33 mouse cellular contexts compared by ENCODE assay signal in genomic region chr3:88106126-88106525, GRCm38 (mm10). TPM values are rescaled to one million over a fixed set of nuclear protein-coding genes. Genes with fewer than 3 reads are reported as not detected.
DNase-seq lines count a peak whose midpoint lies in the region; ATAC-seq and TF ChIP-seq lines count a peak whose summit lies in the region.
"Had no signal": no experiment of that assay in that cellular context is flagged by ENCODE, and none has a peak within 500 bp of the region (broad histone marks: within the 10 kb centered on the region; RNA-seq: fewer than 3 reads in every experiment).

No protein-coding gene starts in this region.

- DNase-seq in ES-CJ7 (ENCODE audit: low read depth, low spot score) (peak; percentile 46), R1 (ENCODE audit: low read depth, low spot score) (peak; percentile 83), ZHBTc4 (ENCODE audit: low read depth, low spot score) (peak; percentile 76)
- no peak for DNase-seq in heart, adult 8-10 months (ENCODE audit: low spot score)
- DNase-seq in adrenal gland, postnatal 10 days = no peak
- DNase-seq in heart, adult 11 months = no peak
- DNase-seq: adrenal gland, adult 2 months; adrenal gland, adult 8-10 months; adrenal gland, postnatal 14 days; adrenal gland, postnatal 25 days; adrenal gland, postnatal 36 days; B cell, adult 2 months; cerebellum, adult 11 months; cerebellum, adult 11-12 months; cerebellum, adult 18-20 months; cerebellum, adult 2 months; cerebellum, adult 8-10 months; cerebellum, adult 9-10 months; cerebellum, adult 9-11 months; cerebellum, postnatal 10 days had no signal

- H3K27me3 ChIP-seq in ES-Bruce4 (ENCODE audit: control insufficient read depth, insufficient read depth, low read length, poor library complexity, severe bottlenecking) = no peaks in the 10 kb centered on the region
- H3K27me3 ChIP-seq: CH12.LX, Patski had no signal

- no peak overlapping the region for H3K27ac ChIP-seq in ES-Bruce4 (ENCODE audit: insufficient read depth, low read length)

- no peak overlapping the region for H3K9ac ChIP-seq in ES-Bruce4 (ENCODE audit: low read depth, poor library complexity, severe bottlenecking)

- no peak overlapping the region for H3K4me3 ChIP-seq in ES-Bruce4 (ENCODE audit: low read depth, low read length)

- ATAC-seq in cerebellum, adult (ENCODE audit: insufficient number of reproducible peaks, low FRiP score, low TSS enrichment) = no peak
- ATAC-seq: activated CD4-positive, CD25-positive, alpha-beta regulatory T cell, adult 4 months; CD4-positive, CD25-positive, alpha-beta regulatory T cell, adult 4 months; Patski had no signal

- no peak for TF ChIP-seq POLR2A in ES-Bruce4 (IDR thresholded peaks at IDR 0.05; ENCODE audit: insufficient read depth, low read length)

- TF ChIP-seq CTCF in ES-Bruce4 (IDR thresholded peaks at IDR 0.05; ENCODE audit: low read depth, low read length) = peak; percentile 49

- H3K36me3 ChIP-seq in ES-Bruce4 (ENCODE audit: control insufficient read depth, insufficient read depth, low read length, poor library complexity, severe bottlenecking) = peaks cover 36% of the 10 kb centered on the region

- no peaks in the 10 kb centered on the region for H3K9me3 ChIP-seq in ES-Bruce4 (replicated peaks; ENCODE audit: control insufficient read depth, insufficient read depth, low read length, poor library complexity, severe bottlenecking)
- H3K9me3 ChIP-seq: G1E had no signal

- no peak for TF ChIP-seq EP300 in ES-Bruce4 (IDR thresholded peaks at IDR 0.05; ENCODE audit: insufficient read depth, low read depth, low read length)

- H3K4me1 ChIP-seq in ES-Bruce4 (ENCODE audit: control insufficient read depth, insufficient read depth, low read length) = no peaks in the 10 kb centered on the region

RNA-seq across cellular contexts. Expression of gene Iqgap3, which starts 24.4 kb away (rescaled TPM):
- 28.2 and 30.9 TPM in 2 replicates for polyA plus RNA-seq in ES-Bruce4 (2011; ENCODE audit: insufficient read depth, insufficient read length, low read depth, missing spikeins)
- under 1 TPM; 0.22 to 0.80 (median 0.45) TPM for total RNA-seq in heart, adult 8-10 months (2022)
- 10 to 100 TPM in 1 of 2 experiments, 1 to 10 TPM in 1; 6.9 to 11.5 TPM for total RNA-seq in adrenal gland, postnatal 10 days (2021)

RNA-seq across cellular contexts. Expression of gene Ttc24, which starts 28.0 kb away (rescaled TPM):
- polyA plus RNA-seq in ES-Bruce4 (2011; ENCODE audit: insufficient read depth, insufficient read length, low read depth, missing spikeins) = not detected in 2 replicates
- not detected for total RNA-seq in heart, adult 8-10 months (2022)
- total RNA-seq in adrenal gland, postnatal 10 days (2021) = not detected
- total RNA-seq: adrenal gland, adult 18-20 months; adrenal gland, adult 2 months; adrenal gland, adult 8-10 months; adrenal gland, postnatal 14 days; adrenal gland, postnatal 25 days; adrenal gland, postnatal 36 days; adrenal gland, postnatal 4 days; CH12.LX; ES-E14; MEL had no signal
- polyA plus RNA-seq: activated CD4-positive, CD25-positive, alpha-beta regulatory T cell, adult 4 months; adrenal gland, adult 2 months; brain, embryonic 14.5 days; C2C12; CD4-positive, CD25-positive, alpha-beta regulatory T cell, adult 4 months; cerebellum, adult 2 months; G1E; Patski had no signal

RNA-seq across cellular contexts. Expression of gene Mef2d, which starts 36.0 kb away (rescaled TPM):
- 41.5 and 48.1 TPM in 2 replicates for polyA plus RNA-seq in ES-Bruce4 (2011; ENCODE audit: insufficient read depth, insufficient read length, low read depth, missing spikeins)
- total RNA-seq in heart, adult 8-10 months (2022) = 100 to 1,000 TPM; 125 to 139 (median 131) TPM
- total RNA-seq in adrenal gland, postnatal 10 days (2021) = 10 to 100 TPM; 85.7 to 86.6 TPM

RNA-seq across cellular contexts. Expression of gene Naxe, which starts 47.8 kb away (rescaled TPM):
- polyA plus RNA-seq in ES-Bruce4 (2011; ENCODE audit: insufficient read depth, insufficient read length, low read depth, missing spikeins) = 63.0 and 67.1 TPM in 2 replicates
- total RNA-seq in heart, adult 8-10 months (2022) = 100 to 1,000 TPM in 1 of 4 experiments, 10 to 100 TPM in 3; 94.4 to 103 (median 96.3) TPM
- total RNA-seq in adrenal gland, postnatal 10 days (2021) = 100 to 1,000 TPM; 140 to 150 TPM

Comparison
In these comparisons a context has a peak if more than half of its experiments do, and no peak if none do; other contexts are left out.
1. DNase-seq: peak in ES-CJ7 (single experiment), R1 (single experiment) and ZHBTc4 (single experiment); none in heart, adult 8-10 months (single experiment), adrenal gland, postnatal 10 days (single experiment) and heart, adult 11 months (single experiment).
2. RNA of gene Iqgap3, which starts 24.4 kb away (total RNA-seq): 6.9 to 11.5 TPM in adrenal gland, postnatal 10 days; 0.22 to 0.80 TPM in heart, adult 8-10 months; every median in the first group is over 4 times any median in the second.